Mouse (Mus musculus) heart, embryonic 16.5 days (tissue): ENCODE data around the gene Dppa2. TPM values are rescaled to one million over a fixed set of nuclear protein-coding genes. Genes with fewer than 3 reads are reported as not detected.

Experiments used
- ATAC-seq: fragments of 200-750 bp; cut with Nextera tagmentation; replicated peaks from 2 replicates; pipeline ENCODE4 v1.8.0; 2017; ENCODE audit warnings: moderate number of reproducible peaks; ENCODE audit not compliant: insufficient read depth, low FRiP score; ENCODE audit errors: extremely low read depth
- H3K27ac ChIP-seq: fragments of 300-500 bp; sonication (generic); 2 replicates; pipeline ENCODE4 v1.5.1; 2014; ENCODE audit warnings: mild to moderate bottlenecking, low read length, control low read depth, moderate library complexity
- H3K27me3 ChIP-seq: fragments of 300-500 bp; sonication (generic); 2 replicates; pipeline ENCODE4 v1.6.1; 2014; ENCODE audit warnings: low read length, mixed read lengths; ENCODE audit not compliant: control insufficient read depth, insufficient read depth
- H3K36me3 ChIP-seq: fragments of 300-500 bp; sonication (generic); 2 replicates; pipeline ENCODE4 v1.6.1; 2014; ENCODE audit not compliant: control insufficient read depth, insufficient read depth
- H3K4me1 ChIP-seq: fragments of 300-500 bp; sonication (generic); 2 replicates; pipeline ENCODE4 v1.6.1; 2014; ENCODE audit warnings: low read length, mixed read lengths; ENCODE audit not compliant: control insufficient read depth, insufficient read depth
- H3K4me2 ChIP-seq: fragments of 300-500 bp; sonication (generic); 2 replicates; pipeline ENCODE4 v1.6.1; 2014; ENCODE audit warnings: low read depth, mild to moderate bottlenecking, control low read depth, low read length
- H3K4me3 ChIP-seq: fragments of 300-500 bp; sonication (generic); 2 replicates; pipeline ENCODE4 v1.5.1; 2014; ENCODE audit warnings: mild to moderate bottlenecking, control low read depth, low read length
- H3K9ac ChIP-seq: fragments of 300-500 bp; sonication (generic); 2 replicates; pipeline ENCODE4 v1.6.1; 2014; ENCODE audit warnings: low read length, control low read depth
- H3K9me3 ChIP-seq: fragments of 300-500 bp; sonication (generic); replicated peaks from 2 replicates; pipeline ENCODE4 v1.6.1; 2016; ENCODE audit warnings: low read length; ENCODE audit not compliant: control insufficient read depth
- whole genome bisulfite sequencing: fragments of 180-500 bp; shearing (Covaris S2); extraction: QIAGEN DNeasy Blood & Tissue Kit; methylation state at CpG from one replicate; pipeline ENCODE4 v1.1.7; 2014; 5-methylcytosine and 5-hydroxymethylcytosine counted together
- polyA plus RNA-seq: library from polyadenylated mRNA; unstranded; fragments of >200 nt; fragmentation: Nextera tagmentation; extraction: Ambion mirVana; gene quantifications from 2 replicates; pipeline ENCODE4 v1.2.1, GENCODE M21; 2015

Gene Dppa2
- polyA plus RNA-seq, 1 experiment from 2014 or later, result not detected

DNA sequence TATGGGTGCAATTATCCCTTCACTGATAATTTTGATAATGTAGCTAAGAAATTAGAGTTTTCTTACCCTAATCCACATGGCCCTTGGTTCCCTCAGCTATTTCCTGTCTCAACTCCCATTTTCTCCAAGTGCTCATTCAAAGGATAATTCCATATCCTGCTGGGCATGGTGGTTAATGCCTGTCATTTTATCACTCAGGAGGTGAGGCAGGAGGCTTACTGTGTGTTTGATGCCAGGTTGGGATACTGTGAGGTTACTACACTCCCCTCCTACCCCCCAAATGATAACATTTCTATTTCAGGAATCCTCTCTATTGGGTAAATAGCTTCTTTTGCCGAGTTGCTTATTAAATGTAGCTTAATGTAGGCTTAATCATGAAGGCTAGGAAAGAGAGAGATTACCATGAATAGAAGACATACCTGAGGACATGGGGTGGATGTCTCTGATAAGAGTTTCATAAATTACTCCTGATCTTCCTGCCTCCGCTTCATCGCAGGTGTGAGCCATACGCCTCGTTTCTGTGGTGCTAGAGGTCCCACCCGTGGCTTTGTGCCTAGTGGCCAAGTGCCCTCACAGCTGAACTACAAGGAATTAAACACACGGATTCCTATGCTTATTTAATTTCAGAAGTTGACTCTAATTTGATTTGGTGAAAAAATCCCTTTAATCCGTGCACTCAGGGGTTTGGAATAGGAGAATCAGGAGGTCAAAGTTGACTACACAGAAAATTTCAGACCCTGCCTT, 20.1 kb downstream of the Dppa2 start:
- no peak for ATAC-seq
- no peaks in the 10 kb centered on the region for H3K36me3 ChIP-seq
- no peaks in the 10 kb centered on the region for H3K9me3 ChIP-seq
- H3K4me1 ChIP-seq, result no peaks in the 10 kb centered on the region
- H3K27ac ChIP-seq, result no peak overlapping the region
- WGBS, result 76% methylated on average over 8 of the region's 8 CpGs
- H3K27me3 ChIP-seq, result no peaks in the 10 kb centered on the region
- no peak overlapping the region for H3K4me3 ChIP-seq
- H3K4me2 ChIP-seq, result no peak overlapping the region
- no peak overlapping the region for H3K9ac ChIP-seq

DNA sequence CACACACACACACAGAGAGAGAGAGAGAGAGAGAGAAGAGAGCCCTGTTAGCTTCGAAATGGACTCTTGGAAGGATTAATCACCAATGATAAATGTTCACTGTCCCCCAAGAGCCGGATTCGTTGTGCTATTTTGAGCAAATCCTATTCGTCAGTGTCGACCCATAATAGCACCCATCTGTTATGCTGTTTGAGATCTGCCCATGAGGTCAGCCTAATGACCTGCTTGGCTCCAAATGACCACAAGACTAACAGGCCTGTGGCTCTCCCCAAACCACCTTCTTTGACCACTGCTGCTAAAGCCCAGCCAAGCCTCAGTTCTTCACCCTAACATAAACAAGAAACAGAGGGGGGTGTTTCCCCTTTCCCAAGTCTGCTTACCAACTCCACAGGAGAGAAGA, 23.2 kb downstream of the Dppa2 start:
- Histone ChIP-seq H3K4me3 (no peak overlapping the region), H3K9ac (no peak overlapping the region), H3K27ac (no peak overlapping the region), H3K27me3 (no peaks in the 10 kb centered on the region), H3K9me3 (no peaks in the 10 kb centered on the region), H3K4me2 (no peak overlapping the region), H3K36me3 (no peaks in the 10 kb centered on the region), H3K4me1 (no peaks in the 10 kb centered on the region)
- no peak for ATAC-seq
- 46% methylated on average over 5 of the region's 5 CpGs for WGBS

- Histone ChIP-seq H3K36me3 (no peaks in the 10 kb centered on the region), H3K9me3 (no peaks in the 10 kb centered on the region; the same call in 1 of the 2 replicates), H3K4me1 (no peaks in the 10 kb centered on the region), H3K27me3 (no peaks in the 10 kb centered on the region), H3K27ac (no peak overlapping the region), H3K4me2 (no peak overlapping the region), H3K4me3 (no peak overlapping the region), H3K9ac (no peak overlapping the region)
- ATAC-seq, result no peak
- WGBS, result 85% methylated on average over 2 of the region's 2 CpGs
These were observed 24.7 kb downstream of the Dppa2 start for GRCm38 (mm10) chr16:48328420-48328819.

DNA sequence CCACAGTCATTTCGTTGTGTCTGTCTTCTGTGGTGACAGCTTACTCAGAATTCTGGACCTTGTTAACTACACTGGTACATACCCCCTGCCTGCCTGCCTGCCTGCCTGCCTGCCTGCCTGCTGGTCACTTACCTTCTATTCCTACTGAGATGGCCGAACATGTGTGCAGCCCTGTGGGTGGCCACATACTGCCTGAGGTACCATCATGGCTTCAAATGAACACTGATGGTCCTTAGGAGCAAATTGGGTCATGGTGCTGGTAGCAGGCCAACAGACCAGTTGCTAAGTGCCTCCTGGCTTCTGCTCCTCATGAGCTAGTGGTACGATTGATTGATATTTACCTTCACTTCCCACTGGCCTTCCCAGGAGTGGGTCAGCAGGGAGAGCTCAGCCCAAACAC, 28.1 kb downstream of the Dppa2 start:
- ATAC-seq, result no peak
- Histone ChIP-seq H3K4me2 (no peak overlapping the region), H3K9me3 (no peaks in the 10 kb centered on the region; the same call in 1 of the 2 replicates), H3K36me3 (no peaks in the 10 kb centered on the region), H3K27me3 (no peaks in the 10 kb centered on the region), H3K4me3 (no peak overlapping the region), H3K9ac (no peak overlapping the region), H3K27ac (no peak overlapping the region), H3K4me1 (no peaks in the 10 kb centered on the region)
- WGBS, result 80% methylated on average over 3 of the region's 3 CpGs

DNA sequence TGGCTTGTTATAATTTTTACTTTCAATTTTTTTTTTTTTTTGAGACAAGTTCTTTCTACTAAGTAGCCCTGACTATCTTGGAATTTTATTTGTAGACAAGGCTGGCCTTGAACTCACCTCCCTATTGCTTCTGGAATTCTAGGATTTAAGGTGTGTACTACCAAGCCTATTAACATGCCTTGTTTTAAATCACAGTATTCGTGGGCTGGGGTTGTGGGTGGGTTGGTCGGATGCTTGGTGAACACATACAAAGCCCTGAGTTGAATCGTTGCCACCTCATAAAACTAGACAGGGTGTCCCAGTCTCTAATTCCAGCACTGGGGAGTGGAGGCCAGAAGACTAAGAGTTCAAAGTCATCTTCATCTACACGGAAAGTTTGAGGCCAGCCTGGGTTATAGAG, 31.6 kb downstream of the Dppa2 start:
- Histone ChIP-seq H3K9me3 (no peaks in the 10 kb centered on the region; the same call in 1 of the 2 replicates), H3K4me3 (no peak overlapping the region), H3K27me3 (no peaks in the 10 kb centered on the region), H3K27ac (no peak overlapping the region), H3K4me2 (no peak overlapping the region), H3K36me3 (no peaks in the 10 kb centered on the region), H3K9ac (no peak overlapping the region), H3K4me1 (no peaks in the 10 kb centered on the region)
- 71% methylated on average over 4 of the region's 4 CpGs for WGBS
- ATAC-seq, result no peak

DNA sequence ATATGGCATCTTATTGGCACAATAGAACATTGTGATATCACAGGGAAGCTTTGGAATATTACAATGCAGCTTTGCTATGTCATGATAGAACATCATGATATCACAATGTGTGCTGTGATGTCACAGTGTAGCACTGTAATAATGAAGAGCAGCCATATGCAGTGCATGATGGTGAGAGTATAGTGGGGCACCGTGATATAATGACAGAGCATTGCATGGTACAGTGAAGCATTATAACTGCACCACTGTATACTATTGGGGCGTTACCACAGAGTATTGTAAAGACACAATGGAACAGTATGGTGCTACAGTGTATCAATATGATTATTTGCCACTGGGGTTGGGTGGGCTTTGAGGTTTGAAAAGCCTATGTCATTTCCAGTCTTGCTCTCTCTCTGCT, 40.5 kb downstream of the Dppa2 start:
- WGBS, result 81% methylated on average over 2 of the region's 2 CpGs
- H3K27ac ChIP-seq, result no peak overlapping the region
- ATAC-seq, result no peak
- H3K9me3 ChIP-seq, result no peaks in the 10 kb centered on the region
- H3K4me2 ChIP-seq, result no peak overlapping the region
- no peaks in the 10 kb centered on the region for H3K27me3 ChIP-seq
- H3K4me1 ChIP-seq, result no peaks in the 10 kb centered on the region
- no peak overlapping the region for H3K9ac ChIP-seq
- H3K36me3 ChIP-seq, result no peaks in the 10 kb centered on the region
- H3K4me3 ChIP-seq, result no peak overlapping the region

DNA sequence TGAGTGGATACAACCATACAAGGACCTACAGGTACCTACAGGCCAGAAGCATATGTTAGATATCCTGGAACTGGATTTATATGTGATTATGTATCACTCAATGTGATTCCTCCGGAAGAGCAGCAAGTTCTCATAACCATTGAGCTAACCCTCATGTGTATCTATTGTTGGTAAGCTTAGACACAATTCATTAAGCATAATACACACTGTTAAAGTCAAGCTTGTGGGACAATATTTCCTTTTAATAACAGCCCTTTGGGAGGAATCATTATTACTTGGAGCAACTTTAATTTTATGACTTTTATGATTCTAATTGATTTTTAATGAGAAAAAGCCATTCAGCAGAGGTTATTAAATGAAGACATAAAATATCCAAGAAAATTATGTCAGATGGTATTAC, 43.5 kb downstream of the Dppa2 start:
- Histone ChIP-seq H3K27me3 (no peaks in the 10 kb centered on the region), H3K27ac (no peak overlapping the region), H3K9ac (no peak overlapping the region), H3K9me3 (no peaks in the 10 kb centered on the region), H3K4me1 (no peaks in the 10 kb centered on the region), H3K4me3 (no peak overlapping the region), H3K36me3 (no peaks in the 10 kb centered on the region), H3K4me2 (no peak overlapping the region)
- 68% methylated on average over 1 of the region's 1 CpGs for WGBS
- no peak for ATAC-seq

GRCm38 (mm10) chr16:48355716-48356115, 52.0 kb downstream of the Dppa2 start:
- Histone ChIP-seq H3K9me3 (no peaks in the 10 kb centered on the region), H3K4me2 (no peak overlapping the region), H3K4me1 (no peaks in the 10 kb centered on the region), H3K4me3 (no peak overlapping the region), H3K27me3 (no peaks in the 10 kb centered on the region), H3K9ac (no peak overlapping the region), H3K36me3 (no peaks in the 10 kb centered on the region), H3K27ac (no peak overlapping the region)
- ATAC-seq, result no peak
- WGBS, result 80% methylated on average over 5 of the region's 5 CpGs

DNA sequence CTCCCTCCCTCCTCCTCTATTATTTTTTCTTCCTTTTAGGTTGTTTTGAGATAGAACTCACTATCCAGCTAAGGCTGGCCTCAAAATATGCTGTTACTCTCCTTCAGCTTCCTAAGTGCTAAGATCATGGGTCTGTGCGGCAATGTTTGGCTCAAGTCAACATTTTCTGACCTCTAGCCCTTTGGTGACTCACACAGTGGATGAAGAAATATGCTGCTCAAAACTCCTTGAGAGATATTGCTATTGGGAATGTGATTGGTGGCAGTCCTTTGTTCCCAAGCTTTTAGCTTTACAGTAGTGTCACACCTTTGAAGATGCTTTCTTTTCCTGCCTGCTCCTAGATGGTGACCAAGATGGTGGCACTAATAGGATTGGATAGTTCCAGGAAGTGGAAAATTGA, 52.7 kb downstream of the Dppa2 start:
- Histone ChIP-seq H3K27ac (no peak overlapping the region), H3K27me3 (no peaks in the 10 kb centered on the region), H3K4me1 (no peaks in the 10 kb centered on the region), H3K9ac (no peak overlapping the region), H3K4me3 (no peak overlapping the region), H3K9me3 (no peaks in the 10 kb centered on the region), H3K36me3 (no peaks in the 10 kb centered on the region), H3K4me2 (no peak overlapping the region)
- ATAC-seq, result no peak
- 68% methylated on average over 1 of the region's 1 CpGs for WGBS
